8 mouse cellular contexts compared by ENCODE assay signal in genomic region chr6:116207729-116208534, GRCm38 (mm10). TPM values are rescaled to one million over a fixed set of nuclear protein-coding genes. Genes with fewer than 3 reads are reported as not detected.
A peak's percentile ranks its signal among the peaks of the same experiment; 100 is the strongest.
DNase-seq lines count a peak whose midpoint lies in the region; ATAC-seq lines count a peak whose summit lies in the region.

Gene Washc2 (plus strand): TSS chr6:116208038.

- peak within 1 kb of the TSS; percentile 79 for H3K4me3 ChIP-seq in forebrain, embryonic 14.5 days (ENCODE audit: low read depth, low read length)
- H3K4me3 ChIP-seq in neural tube, embryonic 15.5 days (replicated peaks) = peak within 1 kb of the TSS; percentile 92

- peak within 1 kb of the TSS; percentile 82 for H3K9ac ChIP-seq in forebrain, embryonic 14.5 days (ENCODE audit: low read length)
- peak within 1 kb of the TSS; percentile 87 for H3K9ac ChIP-seq in neural tube, embryonic 15.5 days (replicated peaks)

- under 1% methylated on average over 51 of the region's 51 CpGs for WGBS in forebrain, embryonic 14.5 days
- WGBS in neural tube, embryonic 15.5 days = under 1% methylated on average over 51 of the region's 51 CpGs

- peak; percentile 99 for ATAC-seq in forebrain, embryonic 14.5 days
- ATAC-seq in neural tube, embryonic 15.5 days (ENCODE audit: low FRiP score) = peak; percentile 98

- H3K9me3 ChIP-seq in forebrain, embryonic 14.5 days (replicated peaks; ENCODE audit: control insufficient read depth, low read length) = no peaks in the 10 kb centered on the region
- H3K9me3 ChIP-seq in neural tube, embryonic 15.5 days (replicated peaks) = no peaks in the 10 kb centered on the region

- H3K4me1 ChIP-seq in forebrain, embryonic 14.5 days (ENCODE audit: control insufficient read depth, insufficient read depth, low read length) = peaks cover 7% of the 10 kb centered on the region
- H3K4me1 ChIP-seq in neural tube, embryonic 15.5 days = peaks cover 25% of the 10 kb centered on the region

- intact Hi-C loops in heart, postnatal 14 days (cut with DNase I) = loop anchor here (10.0 kb wide), 1 partner anchor 193 kb away; no protein-coding TSS in a partner anchor

- DNase-seq in ES-CJ7 (ENCODE audit: low read depth, low spot score) = peak; percentile 99
- peak; percentile 93 for DNase-seq in cerebellum, adult 11 months
- peak; percentile 98 for DNase-seq in forebrain, embryonic 14.5 days (ENCODE audit: low spot score)
- DNase-seq in heart, postnatal 14 days = peak; percentile 91 to 96
- peak; percentile 97 for DNase-seq in layer of hippocampus, adult 11-12 months (ENCODE audit: low spot score)
- peak; percentile 96 to 97 for DNase-seq in lung, adult 18-20 months
- peak; percentile 94 for DNase-seq in testis, postnatal 14 days (ENCODE audit: low spot score)

- peaks cover 15% of the 10 kb centered on the region; the same call in 1 of the 2 replicates for H3K36me3 ChIP-seq in forebrain, embryonic 14.5 days (ENCODE audit: control insufficient read depth, insufficient read depth, low read length)
- peaks cover 18% of the 10 kb centered on the region for H3K36me3 ChIP-seq in neural tube, embryonic 15.5 days

- no peaks in the 10 kb centered on the region for H3K27me3 ChIP-seq in forebrain, embryonic 14.5 days (replicated peaks; ENCODE audit: control insufficient read depth, insufficient read depth, low read length)
- H3K27me3 ChIP-seq in neural tube, embryonic 15.5 days (replicated peaks) = no peaks in the 10 kb centered on the region

- H3K27ac ChIP-seq in forebrain, embryonic 14.5 days (ENCODE audit: low read depth, low read length) = peak within 1 kb of the TSS; percentile 58
- peak within 1 kb of the TSS; percentile 87 for H3K27ac ChIP-seq in neural tube, embryonic 15.5 days (replicated peaks)

- peak within 1 kb of the TSS; percentile 88 for H3K4me2 ChIP-seq in forebrain, embryonic 14.5 days (ENCODE audit: low read length)
- peak within 1 kb of the TSS; percentile 81 for H3K4me2 ChIP-seq in neural tube, embryonic 15.5 days

RNA-seq across cellular contexts. Expression of gene Washc2, which starts in this region (rescaled TPM):
- 37.9 and 45.2 TPM in 2 replicates for polyA plus RNA-seq in forebrain, embryonic 14.5 days (2014; fragmentation: Nextera tagmentation; extraction: Ambion mirVana)
- 10 to 100 TPM; 29.8 to 31.9 TPM for total RNA-seq in heart, postnatal 14 days (2021)
- polyA plus RNA-seq in neural tube, embryonic 15.5 days (2015; fragmentation: Nextera tagmentation; extraction: Ambion mirVana) = 62.3 and 65.8 TPM in 2 replicates

Comparison
In these comparisons a context has a peak if more than half of its experiments do, and no peak if none do; other contexts are left out.
1. Peak in every context shown above with its lines: DNase-seq, ATAC-seq, H3K4me3 ChIP-seq and H3K27ac ChIP-seq.